Mouse (Mus musculus) intestine, embryonic 14.5 days (tissue): Measurements from ENCODE around the gene Capn11. TPM values are rescaled to one million over a fixed set of nuclear protein-coding genes. Genes with fewer than 3 reads are reported as not detected.

ENCODE experiments used
- ATAC-seq: fragments of 200-750 bp; cut with Nextera tagmentation; replicated peaks from 2 replicates; pipeline ENCODE4 v1.8.0; 2017; ENCODE audit warnings: low read depth, moderate number of reproducible peaks, moderate TSS enrichment, moderate library complexity; ENCODE audit not compliant: low FRiP score, low TSS enrichment
- DNase-seq: peaks from one replicate; pipeline ENCODE4 v3.0.0-alpha.2; 2018; ENCODE audit warnings: low spot score
- H3K27ac ChIP-seq: fragments of 300-500 bp; sonication (generic); 2 replicates; pipeline ENCODE4 v1.5.1; 2014; ENCODE audit warnings: low read depth, mild to moderate bottlenecking, control low read depth
- H3K27me3 ChIP-seq: fragments of 300-500 bp; sonication (generic); replicated peaks from 2 replicates; pipeline ENCODE4 v1.6.1; 2014; ENCODE audit warnings: low read length, control low read depth; ENCODE audit not compliant: control insufficient read depth, insufficient read depth
- H3K36me3 ChIP-seq: fragments of 300-500 bp; sonication (generic); 2 replicates; pipeline ENCODE4 v1.6.1; 2014; ENCODE audit warnings: low read length, control low read depth; ENCODE audit not compliant: control insufficient read depth, insufficient read depth
- H3K4me1 ChIP-seq: fragments of 300-500 bp; sonication (generic); replicated peaks from 2 replicates; pipeline ENCODE4 v1.6.1; 2014; ENCODE audit warnings: low read length, control low read depth, mixed read lengths; ENCODE audit not compliant: control insufficient read depth, insufficient read depth
- H3K4me2 ChIP-seq: fragments of 300-500 bp; sonication (generic); 2 replicates; pipeline ENCODE4 v1.6.1; 2014; ENCODE audit warnings: low read length
- H3K4me3 ChIP-seq: fragments of 300-500 bp; sonication (generic); 2 replicates; pipeline ENCODE4 v1.5.1; 2014; ENCODE audit warnings: low read depth, low read length, control low read depth, mixed read lengths
- H3K9ac ChIP-seq: fragments of 300-500 bp; sonication (generic); 2 replicates; pipeline ENCODE4 v1.6.1; 2014; ENCODE audit warnings: mild to moderate bottlenecking, low read length
- H3K9me3 ChIP-seq: fragments of 300-500 bp; sonication (generic); 2 replicates; pipeline ENCODE4 v1.6.1; 2016; ENCODE audit warnings: low read length, control low read depth; ENCODE audit not compliant: control insufficient read depth
- WGBS: fragments of 180-500 bp; shearing (Covaris S2); extraction: QIAGEN DNeasy Blood & Tissue Kit; methylation state at CpG from one replicate; pipeline ENCODE4 v1.1.7; 2014; 5-methylcytosine and 5-hydroxymethylcytosine counted together
- polyA plus RNA-seq: library from polyadenylated mRNA; unstranded; fragments of >200 nt; fragmentation: Nextera tagmentation; extraction: Ambion mirVana; gene quantifications from 2 replicates; pipeline ENCODE4 v1.2.1, GENCODE M21; 2014

Gene Capn11
- polyA plus RNA-seq, 1 experiment from 2014 or later = not detected

DNA sequence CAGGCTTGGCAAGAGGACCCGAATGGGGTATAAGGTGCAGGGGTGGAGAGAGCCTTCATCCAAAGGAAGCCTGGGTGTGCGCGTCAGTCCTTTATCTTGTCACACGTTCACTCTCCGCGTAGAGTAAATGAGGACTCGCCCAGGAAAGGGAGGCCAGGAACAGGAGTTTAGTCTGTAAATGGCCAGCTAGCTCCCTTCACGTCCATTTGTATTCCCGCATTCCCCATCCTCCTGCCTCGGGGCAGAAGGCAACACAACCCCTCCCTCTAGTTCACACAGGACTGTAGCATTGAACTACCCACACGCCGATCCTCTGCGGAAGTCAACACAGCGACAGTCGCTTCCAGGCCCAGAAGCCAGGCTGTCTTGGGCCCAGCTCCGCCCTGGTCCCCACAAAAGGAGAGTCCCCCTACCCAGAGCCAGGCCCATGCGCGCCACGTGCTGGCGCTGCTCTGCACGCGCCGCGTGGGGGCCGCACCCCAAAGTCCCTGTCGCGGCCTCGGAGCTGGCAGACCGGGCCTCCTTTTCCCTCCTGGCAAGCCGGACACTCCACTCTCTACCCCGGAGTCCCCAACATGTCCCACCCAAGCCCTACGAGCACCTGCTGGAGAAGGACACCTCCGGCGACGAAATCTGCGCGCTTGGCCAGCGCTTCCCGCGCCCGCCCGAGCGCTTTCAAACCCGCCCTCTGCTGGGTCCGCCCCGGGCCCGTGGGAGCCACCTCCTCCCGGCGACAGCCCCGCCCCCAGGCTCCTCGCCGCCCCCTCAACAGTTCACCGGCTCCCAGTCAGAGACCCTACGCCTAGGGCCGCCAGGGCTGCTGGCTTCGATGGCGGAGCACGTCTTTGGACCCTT lies 64.0 kb downstream of the Capn11 start:
- H3K36me3 ChIP-seq = no peaks in the 10 kb centered on the region
- H3K27me3 ChIP-seq = 0 out of 2 replicates have a peak, but pooled peaks cover 4% of the 10 kb centered on the region
- ATAC-seq (peak; percentile 64), DNase-seq (peak; percentile 83)
- peaks cover 60% of the 10 kb centered on the region for H3K4me1 ChIP-seq
- H3K27ac ChIP-seq = 0 out of 2 replicates have a peak overlapping the region, but pooled peaks have one; percentile 22
- WGBS = 1% methylated on average over 58 of the region's 58 CpGs
- peak overlapping the region; percentile 59 for H3K9ac ChIP-seq
- H3K9me3 ChIP-seq = no peaks in the 10 kb centered on the region
- peak overlapping the region; percentile 51 for H3K4me3 ChIP-seq
- peak overlapping the region; percentile 96 for H3K4me2 ChIP-seq

DNA sequence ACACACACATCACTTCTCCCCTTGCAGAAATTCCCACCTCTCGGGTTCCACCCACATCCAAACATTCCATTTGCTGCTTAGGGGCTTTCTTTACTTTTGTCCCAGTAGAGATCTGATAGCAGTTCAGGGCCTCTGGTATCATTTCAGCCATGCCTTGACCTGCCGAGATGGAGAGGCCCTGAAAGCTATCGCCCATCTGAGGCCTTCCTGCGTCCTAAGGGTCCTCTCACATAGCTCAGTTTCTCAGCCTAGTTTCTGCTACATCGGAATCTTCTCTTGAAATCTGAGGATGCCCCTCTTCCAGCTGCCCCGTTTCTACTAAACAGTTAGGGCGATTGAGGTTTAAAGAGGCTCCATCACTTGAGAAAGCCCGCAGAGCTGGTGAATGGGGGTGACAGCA lies 64.9 kb downstream of the Capn11 start:
- DNase-seq (no peak), ATAC-seq (no peak)
- no peak overlapping the region for H3K9ac ChIP-seq
- H3K27ac ChIP-seq = no peak overlapping the region
- H3K4me2 ChIP-seq = peak overlapping the region; percentile 96
- H3K4me3 ChIP-seq = peak overlapping the region; percentile 51
- H3K9me3 ChIP-seq = no peaks in the 10 kb centered on the region
- 44% methylated on average over 8 of the region's 8 CpGs for WGBS
- no peaks in the 10 kb centered on the region for H3K36me3 ChIP-seq
- peaks cover 53% of the 10 kb centered on the region for H3K4me1 ChIP-seq
- 0 out of 2 replicates have a peak, but pooled peaks cover 2% of the 10 kb centered on the region for H3K27me3 ChIP-seq

DNA sequence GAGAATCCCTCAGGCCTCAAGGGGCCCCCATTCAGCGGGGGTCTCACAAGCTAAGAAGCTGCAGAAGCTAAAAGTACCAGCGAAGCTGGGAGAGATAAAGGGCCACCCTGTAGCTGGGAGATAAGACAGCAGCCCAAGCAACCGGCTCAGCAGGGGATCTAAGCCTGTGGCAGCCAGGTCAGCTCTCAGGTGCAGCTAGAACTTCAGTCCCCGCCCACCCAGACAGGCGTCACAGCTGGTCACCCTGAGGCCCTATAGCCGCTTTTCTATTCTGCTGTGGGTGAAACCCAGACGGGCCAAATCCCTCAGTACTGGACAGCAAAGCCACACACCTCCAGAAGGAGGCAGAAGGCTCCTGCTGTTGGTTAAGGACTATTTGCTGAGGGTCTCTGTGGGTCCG lies 65.6 kb downstream of the Capn11 start:
- WGBS = 43% methylated on average over 8 of the region's 8 CpGs
- Histone ChIP-seq H3K36me3 (0 out of 2 replicates have a peak, but pooled peaks cover under 1% of the 10 kb centered on the region), H3K4me3 (no peak overlapping the region), H3K9ac (no peak overlapping the region), H3K27ac (no peak overlapping the region), H3K27me3 (0 out of 2 replicates have a peak, but pooled peaks cover 2% of the 10 kb centered on the region), H3K4me1 (peaks cover 52% of the 10 kb centered on the region), H3K4me2 (peak overlapping the region; percentile 96), H3K9me3 (no peaks in the 10 kb centered on the region)
- no peak for ATAC-seq
- no peak for DNase-seq

DNA sequence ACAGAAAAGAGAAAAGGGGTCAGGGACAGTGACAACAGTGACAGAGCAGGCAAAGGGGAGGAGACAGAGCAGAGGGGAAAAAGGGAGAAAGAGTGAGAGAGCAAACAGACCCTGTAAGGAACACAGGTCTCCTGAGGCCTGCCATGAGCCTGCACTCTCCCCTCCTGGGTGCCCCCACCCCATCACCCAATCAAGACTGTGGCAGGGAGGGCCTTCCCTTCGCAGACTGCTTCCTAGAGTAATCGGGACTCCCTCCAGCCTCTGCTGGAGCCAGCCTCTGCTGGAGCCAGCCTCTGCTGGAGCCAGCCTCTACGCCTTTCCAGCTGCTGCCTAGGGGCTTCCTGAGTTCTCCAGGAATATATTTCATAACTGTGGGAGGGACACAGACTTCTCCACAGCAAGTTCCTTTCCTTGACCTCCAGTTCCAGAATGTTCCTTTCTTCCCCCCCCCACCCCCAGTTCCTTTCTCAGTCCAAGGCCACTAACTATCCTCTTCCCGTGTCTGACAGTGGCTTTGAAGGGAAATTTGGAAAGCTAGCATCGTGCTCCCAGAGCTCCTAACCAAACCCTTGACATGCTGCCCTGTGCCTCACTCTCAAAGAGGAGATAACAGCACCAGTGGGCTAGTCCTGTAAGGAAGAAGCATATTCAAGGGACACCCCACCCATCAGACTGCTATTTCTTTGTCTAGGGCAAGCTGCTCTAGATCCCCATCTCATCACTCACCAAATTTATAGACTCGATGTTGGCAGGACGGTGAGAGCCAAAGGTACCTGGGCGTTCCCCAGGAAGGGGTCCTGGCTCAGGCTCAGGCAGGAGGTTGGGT lies 66.3 kb downstream of the Capn11 start:
- Histone ChIP-seq H3K36me3 (peaks cover 6% of the 10 kb centered on the region; the same call in 1 of the 2 replicates), H3K9ac (peak overlapping the region; percentile 27; the same call in 1 of the 2 replicates)

DNA sequence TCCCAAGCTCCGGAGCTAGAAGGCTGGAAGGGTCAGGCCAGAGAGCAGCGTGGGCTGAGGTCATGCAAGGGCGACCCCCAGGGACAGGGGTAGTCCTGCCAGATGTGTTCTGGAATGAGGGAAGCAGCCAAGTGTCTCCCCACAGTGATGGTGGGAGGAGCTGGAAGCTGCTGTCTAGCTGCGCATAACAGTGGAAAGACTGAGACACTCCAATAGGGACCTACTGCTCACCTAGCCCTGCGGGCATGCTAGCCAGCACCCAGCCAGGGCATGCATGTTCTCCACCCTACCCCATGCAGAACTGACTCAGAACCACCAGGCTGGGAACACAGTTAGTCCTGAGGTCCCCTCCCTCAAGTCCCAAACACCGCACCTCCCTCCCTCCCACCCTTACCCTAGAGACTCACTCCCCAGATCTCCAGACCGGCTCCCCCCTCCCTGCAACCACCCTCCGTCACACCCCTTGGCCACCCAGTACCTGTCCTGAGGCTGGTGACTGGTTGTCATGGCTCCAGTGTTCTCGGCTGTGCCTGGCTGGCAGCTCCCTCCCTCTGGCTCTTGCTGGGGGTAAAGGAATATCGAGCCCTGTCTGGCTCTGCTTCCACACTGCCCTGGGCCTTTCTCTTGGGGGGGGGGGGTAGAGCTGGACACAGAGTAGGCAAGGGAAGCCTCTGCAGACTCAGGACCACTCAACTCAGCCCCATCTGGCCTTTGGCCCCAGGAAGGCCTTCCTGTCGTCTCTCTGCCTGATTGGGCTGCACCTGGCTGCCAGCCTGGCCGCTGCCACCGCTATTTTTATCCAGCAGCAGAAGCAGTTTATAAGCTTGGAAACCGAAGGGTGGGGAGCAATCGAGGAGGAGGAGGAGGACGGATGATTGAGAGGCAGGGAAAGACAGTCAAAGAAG lies 67.2 kb downstream of the Capn11 start:
- Histone ChIP-seq H3K27me3 (0 out of 2 replicates have a peak, but pooled peaks cover 2% of the 10 kb centered on the region), H3K4me2 (peak overlapping the region; percentile 21), H3K36me3 (peaks cover 6% of the 10 kb centered on the region; the same call in 1 of the 2 replicates), H3K9ac (peak overlapping the region; percentile 27; the same call in 1 of the 2 replicates), H3K4me3 (no peak overlapping the region), H3K27ac (no peak overlapping the region), H3K9me3 (no peaks in the 10 kb centered on the region), H3K4me1 (peaks cover 48% of the 10 kb centered on the region)
- no peak for ATAC-seq
- DNase-seq = no peak
- WGBS = 46% methylated on average over 16 of the region's 16 CpGs

More for the DNA sequence above, 66.3 kb downstream of the Capn11 start:
- ATAC-seq (no peak), DNase-seq (no peak)
- Histone ChIP-seq H3K27me3 (0 out of 2 replicates have a peak, but pooled peaks cover 2% of the 10 kb centered on the region), H3K4me3 (no peak overlapping the region), H3K4me2 (peak overlapping the region; percentile 96), H3K4me1 (peaks cover 52% of the 10 kb centered on the region), H3K27ac (no peak overlapping the region), H3K9me3 (no peaks in the 10 kb centered on the region)
- whole genome bisulfite sequencing = 52% methylated on average over 8 of the region's 8 CpGs

DNA sequence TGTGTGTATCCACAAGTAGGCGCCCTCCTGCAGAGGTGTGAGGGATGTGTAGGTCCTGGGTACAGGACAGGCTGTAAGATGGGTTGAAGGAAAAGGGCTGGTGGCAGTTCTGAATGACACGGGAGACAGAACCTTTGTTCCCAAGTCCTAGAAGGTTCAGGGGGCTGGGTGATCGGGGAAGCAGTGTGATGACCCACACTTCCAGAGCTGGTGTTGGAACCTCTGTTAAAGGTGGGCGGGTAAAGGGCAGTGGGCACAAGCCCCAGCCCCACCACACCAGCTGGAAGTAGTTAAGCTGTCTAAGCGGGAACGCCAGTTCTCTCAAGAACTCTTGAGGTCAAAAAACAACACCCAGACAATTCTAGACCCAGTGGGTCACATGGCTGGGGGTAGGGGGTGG lies 68.7 kb downstream of the Capn11 start:
- 73% methylated on average over 6 of the region's 6 CpGs for WGBS
- Histone ChIP-seq H3K9me3 (peaks cover 4% of the 10 kb centered on the region; the same call in 1 of the 2 replicates), H3K4me3 (no peak overlapping the region), H3K27ac (no peak overlapping the region), H3K9ac (no peak overlapping the region), H3K27me3 (0 out of 2 replicates have a peak, but pooled peaks cover 2% of the 10 kb centered on the region), H3K4me2 (no peak overlapping the region), H3K36me3 (peaks cover 12% of the 10 kb centered on the region; the same call in 1 of the 2 replicates), H3K4me1 (peaks cover 40% of the 10 kb centered on the region)
- DNase-seq = no peak
- no peak for ATAC-seq

DNA sequence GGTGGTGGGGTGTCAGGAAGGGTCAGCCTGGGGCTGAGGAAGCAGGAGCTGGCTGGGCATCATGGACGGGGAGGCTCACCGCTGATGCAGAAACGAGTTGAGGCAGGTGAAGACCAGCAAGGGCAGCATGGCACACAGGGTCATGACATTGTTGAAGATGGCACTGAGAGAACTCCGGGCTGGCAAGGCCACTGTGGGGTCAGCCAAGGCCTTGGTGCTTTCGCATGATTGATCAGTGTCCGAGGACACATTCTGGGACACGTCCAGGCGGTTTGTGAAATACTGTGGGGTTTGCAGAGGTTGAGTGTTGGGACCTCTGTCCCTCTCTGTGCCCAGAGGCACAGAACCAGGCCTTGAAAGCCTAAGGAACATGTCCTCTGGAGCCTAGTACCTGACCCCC lies 69.3 kb downstream of the Capn11 start:
- 91% methylated on average over 8 of the region's 8 CpGs for WGBS
- Histone ChIP-seq H3K9me3 (peaks cover 4% of the 10 kb centered on the region; the same call in 1 of the 2 replicates), H3K27me3 (0 out of 2 replicates have a peak, but pooled peaks cover 2% of the 10 kb centered on the region), H3K9ac (no peak overlapping the region), H3K4me1 (peaks cover 42% of the 10 kb centered on the region), H3K4me2 (no peak overlapping the region), H3K27ac (no peak overlapping the region), H3K4me3 (no peak overlapping the region), H3K36me3 (peaks cover 12% of the 10 kb centered on the region; the same call in 1 of the 2 replicates)
- ATAC-seq = no peak
- DNase-seq = no peak
